Comparison of ENCODE assay signal across 8 mouse cellular contexts in the genomic region with DNA sequence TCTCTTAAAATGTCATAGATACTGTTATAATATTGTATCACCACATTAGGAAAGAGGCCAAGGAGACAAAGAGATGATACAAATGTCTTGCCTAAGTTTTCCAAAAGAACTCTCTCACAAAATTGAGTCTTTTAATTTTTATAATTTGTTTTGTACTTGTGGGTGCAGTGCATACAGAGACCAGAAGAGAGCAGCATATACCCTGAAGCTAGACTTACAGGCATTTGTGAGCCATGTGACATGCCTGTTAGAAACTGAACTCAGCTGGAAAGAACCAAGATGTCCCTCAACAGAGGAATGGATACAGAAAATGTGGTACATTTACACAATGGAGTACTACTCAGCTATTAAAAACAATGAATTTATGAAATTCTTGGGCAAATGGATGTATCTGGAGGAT. TPM values are rescaled to one million over a fixed set of nuclear protein-coding genes. Genes with fewer than 3 reads are reported as not detected.
DNase-seq lines count a peak whose midpoint lies in the region; ATAC-seq and TF ChIP-seq lines count a peak whose summit lies in the region.
"Not testable (repeated sequence)": the region's sequence is repeated elsewhere in the genome, so short reads cannot be mapped to it uniquely, and the experiment has no call there.

No protein-coding gene starts in this region.

- ATAC-seq in embryonic facial prominence, embryonic 11.5 days (replicated peaks; ENCODE audit: insufficient number of reproducible peaks, low FRiP score, low TSS enrichment, low read depth): not testable (repeated sequence)
- peak; percentile 74 for ATAC-seq in megakaryocyte progenitor cell, adult 5-6 weeks (replicated peaks; ENCODE audit: poor library complexity)

- H3K4me2 ChIP-seq in embryonic facial prominence, embryonic 11.5 days (ENCODE audit: low read depth, low read length): not testable (repeated sequence)

- not testable (repeated sequence) for H3K4me1 ChIP-seq in ES-E14 (ENCODE audit: control insufficient read depth in 2 of 2, insufficient read depth in 2 of 2, low read length in 2 of 2, poor library complexity in 1 of 2); embryonic facial prominence, embryonic 11.5 days (ENCODE audit: control insufficient read depth, insufficient read depth, low read length)

- peak; percentile 38 for TF ChIP-seq CTCF in left cerebral cortex, adult 2 months (IDR thresholded peaks at IDR 0.05)

- not testable (repeated sequence) for H3K27me3 ChIP-seq in embryonic facial prominence, embryonic 11.5 days (ENCODE audit: control insufficient read depth, insufficient read depth, low read length); splenic B cell, adult 2 months (ENCODE audit: control insufficient read depth, insufficient read depth, low read length, poor library complexity, severe bottlenecking)

- H3K36me3 ChIP-seq in ES-E14 (ENCODE audit: control insufficient read depth, insufficient read depth, low read length, poor library complexity, severe bottlenecking); embryonic facial prominence, embryonic 11.5 days (replicated peaks; ENCODE audit: control insufficient read depth, insufficient read depth, low read depth, low read length); splenic B cell, adult 2 months (ENCODE audit: control insufficient read depth, insufficient read depth, low read length, poor library complexity, severe bottlenecking): not testable (repeated sequence)

- in situ Hi-C loops in ES-E14 (cut with MboI; ENCODE audit: low sequenced_read_pairs in 2 of 2, unreplicated experiment in 2 of 2): not testable (repeated sequence)

- not testable (repeated sequence) for H3K9ac ChIP-seq in ES-E14 (ENCODE audit: insufficient read depth, low read depth, low read length, poor library complexity, severe bottlenecking); embryonic facial prominence, embryonic 11.5 days (replicated peaks; ENCODE audit: low read length)

- peak; percentile 52 for DNase-seq in 416B (ENCODE audit: low read depth)
- DNase-seq in ES-E14 (ENCODE audit: low read depth, low spot score); left cerebral cortex, adult 2 months (ENCODE audit: extremely low spot score in 1 of 2, low spot score in 2 of 2): not testable (repeated sequence)
- DNase-seq in adrenal gland, postnatal 14 days: peak; percentile 17
- DNase-seq in embryonic facial prominence, embryonic 11.5 days (ENCODE audit: low spot score): peak; percentile 7
- DNase-seq in induced T-regulatory cell, adult 2 months (ENCODE audit: low read depth): peak; percentile 8
- peak; percentile 38 for DNase-seq in splenic B cell, adult 2 months (ENCODE audit: low read depth, low spot score)

- not testable (repeated sequence) for H3K4me3 ChIP-seq in ES-E14 (ENCODE audit: insufficient read depth in 1 of 2, low read depth in 1 of 2, low read length in 2 of 2, poor library complexity in 1 of 2, severe bottlenecking in 1 of 2); embryonic facial prominence, embryonic 11.5 days (ENCODE audit: low read depth, low read length); left cerebral cortex, adult 2 months

- H3K27ac ChIP-seq in ES-E14 (ENCODE audit: insufficient read depth, low read depth, low read length, poor library complexity, severe bottlenecking); embryonic facial prominence, embryonic 11.5 days (replicated peaks; ENCODE audit: low read depth, low read length); left cerebral cortex, adult 2 months: not testable (repeated sequence)

- not testable (repeated sequence) for H3K9me3 ChIP-seq in ES-E14 (ENCODE audit: control insufficient read depth, insufficient read depth, low read depth, low read length); embryonic facial prominence, embryonic 11.5 days (replicated peaks; ENCODE audit: control insufficient read depth, low read length)

- intact Hi-C loops in left cerebral cortex, adult 2 months (cut with DNase I): not testable (repeated sequence)

TF ChIP-seq in ES-E14, 5 proteins besides CTCF, POLR2A, EP300 and RAD21:
- peak; percentile 75; the same call in 1 of the 2 replicates for TF ChIP-seq ZC3H11A (IDR thresholded peaks at IDR 0.05; ENCODE audit: borderline replicate concordance, low read depth, low read length)

RNA-seq across cellular contexts. Expression of gene Skp2, which starts 37.5 kb away (rescaled TPM):
- 42.7 and 45.2 TPM in 2 replicates for total RNA-seq in ES-E14 (2012; rRNA removed)
- 6.6 and 7.1 TPM in 2 replicates for total RNA-seq in adrenal gland, postnatal 14 days (2021)
- polyA plus RNA-seq in embryonic facial prominence, embryonic 11.5 days (2014; fragmentation: Nextera tagmentation; extraction: Ambion mirVana): 161 and 178 TPM in 2 replicates
- total RNA-seq in left cerebral cortex, adult 2 months (2021): 1 to 10 TPM; 5.0 to 5.5 TPM
- total RNA-seq in megakaryocyte progenitor cell, adult 5-6 weeks (2015): 21.6 and 24.4 TPM in 2 replicates
- total RNA-seq in megakaryocyte progenitor cell, adult 5-6 weeks (2017): 23.1 and 23.3 TPM in 2 replicates

RNA-seq across cellular contexts. Expression of gene Lmbrd2, which starts 52.3 kb away (rescaled TPM):
- total RNA-seq in ES-E14 (2012; rRNA removed): 24.1 and 26.4 TPM in 2 replicates
- total RNA-seq in adrenal gland, postnatal 14 days (2021): 19.9 and 25.4 TPM in 2 replicates
- 3.3 and 4.1 TPM in 2 replicates for polyA plus RNA-seq in embryonic facial prominence, embryonic 11.5 days (2014; fragmentation: Nextera tagmentation; extraction: Ambion mirVana)
- total RNA-seq in left cerebral cortex, adult 2 months (2021): 10 to 100 TPM; 64.0 to 72.3 TPM
- 10.0 and 11.6 TPM in 2 replicates for total RNA-seq in megakaryocyte progenitor cell, adult 5-6 weeks (2015)
- 4.5 and 9.6 TPM in 2 replicates for total RNA-seq in megakaryocyte progenitor cell, adult 5-6 weeks (2017)
